Mouse (Mus musculus) heart, embryonic 11.5 days (tissue): ENCODE results near the gene Jag2. TPM values are rescaled to one million over a fixed set of nuclear protein-coding genes. Genes with fewer than 3 reads are reported as not detected.

Experiments used
- ATAC-seq: fragments of 200-750 bp; cut with Nextera tagmentation; replicated peaks from 2 replicates; pipeline ENCODE4 v1.8.0; 2017; ENCODE audit warnings: moderate library complexity; ENCODE audit not compliant: insufficient number of reproducible peaks, low FRiP score, low TSS enrichment
- H3K27ac ChIP-seq: fragments of 300-500 bp; sonication (generic); 2 replicates; pipeline ENCODE4 v1.5.1; 2014; ENCODE audit warnings: mild to moderate bottlenecking, low read depth, low read length
- H3K27me3 ChIP-seq: fragments of 300-500 bp; sonication (generic); 2 replicates; pipeline ENCODE4 v1.6.1; 2014; ENCODE audit warnings: mild to moderate bottlenecking, low read length, mixed read lengths; ENCODE audit not compliant: control insufficient read depth, insufficient read depth
- H3K36me3 ChIP-seq: fragments of 300-500 bp; sonication (generic); 2 replicates; pipeline ENCODE4 v1.6.1; 2014; ENCODE audit warnings: mild to moderate bottlenecking, low read length, moderate library complexity, mixed read lengths; ENCODE audit not compliant: control insufficient read depth, insufficient read depth
- H3K4me1 ChIP-seq: fragments of 300-500 bp; sonication (generic); 2 replicates; pipeline ENCODE4 v1.6.1; 2014; ENCODE audit warnings: low read length; ENCODE audit not compliant: control insufficient read depth, insufficient read depth
- H3K4me2 ChIP-seq: fragments of 300-500 bp; sonication (generic); 2 replicates; pipeline ENCODE4 v1.6.1; 2014; ENCODE audit warnings: mild to moderate bottlenecking, moderate library complexity
- H3K4me3 ChIP-seq: fragments of 300-500 bp; sonication (generic); 2 replicates; pipeline ENCODE4 v1.5.1; 2014; ENCODE audit warnings: low read depth, low read length
- H3K9ac ChIP-seq: fragments of 300-500 bp; sonication (generic); 2 replicates; pipeline ENCODE4 v1.6.1; 2014; ENCODE audit warnings: mild to moderate bottlenecking, low read depth, low read length, moderate library complexity
- H3K9me3 ChIP-seq: fragments of 300-500 bp; sonication (generic); replicated peaks from 2 replicates; pipeline ENCODE4 v1.6.1; 2016; ENCODE audit warnings: low read length; ENCODE audit not compliant: control insufficient read depth
- WGBS: fragments of 180-500 bp; shearing (Covaris S2); extraction: QIAGEN DNeasy Blood & Tissue Kit; methylation state at CpG from one replicate; pipeline ENCODE4 v1.1.7; 2014; ENCODE audit not compliant: insufficient replicate concordance; 5-methylcytosine and 5-hydroxymethylcytosine counted together
- polyA plus RNA-seq: library from polyadenylated mRNA; unstranded; fragments of >200 nt; fragmentation: Nextera tagmentation; extraction: Ambion mirVana; gene quantifications from 2 replicates; pipeline ENCODE4 v1.2.1, GENCODE M21; 2014

Jag2 gene
- polyA plus RNA-seq, 1 experiment from 2014 or later = 2.2 TPM

GRCm38 (mm10) chr12:112938366-112938765 is 8.8 kb upstream of the Jag2 start:
- 0 out of 2 replicates have a peak overlapping the region, but pooled peaks have one; percentile 10 for H3K9ac ChIP-seq
- no peak overlapping the region for H3K4me3 ChIP-seq
- no peak overlapping the region for H3K27ac ChIP-seq
- 62% methylated on average over 10 of the region's 10 CpGs for WGBS
- no peak for ATAC-seq
- H3K4me2 ChIP-seq = no peak overlapping the region
- peaks cover 8% of the 10 kb centered on the region for H3K4me1 ChIP-seq
- H3K36me3 ChIP-seq = no peaks in the 10 kb centered on the region
- peaks cover 10% of the 10 kb centered on the region for H3K27me3 ChIP-seq
- H3K9me3 ChIP-seq = no peaks in the 10 kb centered on the region

GRCm38 (mm10) chr12:112937906-112938305 is 8.3 kb upstream of the Jag2 start:
- peaks cover 9% of the 10 kb centered on the region for H3K4me1 ChIP-seq
- no peak overlapping the region; the same call in 1 of the 2 replicates for H3K4me2 ChIP-seq
- H3K9me3 ChIP-seq = no peaks in the 10 kb centered on the region
- H3K27me3 ChIP-seq = peaks cover 10% of the 10 kb centered on the region
- 29% methylated on average over 9 of the region's 9 CpGs for WGBS
- no peaks in the 10 kb centered on the region for H3K36me3 ChIP-seq
- H3K27ac ChIP-seq = no peak overlapping the region
- H3K9ac ChIP-seq = 0 out of 2 replicates have a peak overlapping the region, but pooled peaks have one; percentile 10
- no peak overlapping the region for H3K4me3 ChIP-seq
- no peak for ATAC-seq

- Histone ChIP-seq H3K4me2 (peak overlapping the region; percentile 22), H3K4me3 (no peak overlapping the region), H3K27ac (no peak overlapping the region), H3K9ac (peak overlapping the region; percentile 11; the same call in 1 of the 2 replicates), H3K27me3 (peaks cover 39% of the 10 kb centered on the region), H3K4me1 (peaks cover 18% of the 10 kb centered on the region), H3K9me3 (no peaks in the 10 kb centered on the region), H3K36me3 (no peaks in the 10 kb centered on the region)
- WGBS = 25% methylated on average over 7 of the region's 7 CpGs
- ATAC-seq = no peak
These were observed 3.1 kb upstream of the Jag2 start for GRCm38 (mm10) chr12:112932647-112933046.

- peaks cover 18% of the 10 kb centered on the region for H3K4me1 ChIP-seq
- peaks cover 79% of the 10 kb centered on the region for H3K27me3 ChIP-seq
- no peaks in the 10 kb centered on the region for H3K9me3 ChIP-seq
- peak overlapping the region; percentile 62; the same call in 1 of the 2 replicates for H3K9ac ChIP-seq
- ATAC-seq = no peak
- no peak overlapping the region; the same call in 1 of the 2 replicates for H3K27ac ChIP-seq
- H3K4me2 ChIP-seq = peak overlapping the region; percentile 96
- peak overlapping the region; percentile 57 for H3K4me3 ChIP-seq
- no peaks in the 10 kb centered on the region for H3K36me3 ChIP-seq
- 2% methylated on average over 103 of the region's 124 CpGs for WGBS
These were observed 955 bp downstream of the Jag2 start for GRCm38 (mm10) chr12:112928401-112929241.

- Histone ChIP-seq H3K9ac (no peak overlapping the region), H3K4me3 (no peak overlapping the region), H3K27me3 (peaks cover 80% of the 10 kb centered on the region), H3K36me3 (no peaks in the 10 kb centered on the region), H3K4me1 (peaks cover 17% of the 10 kb centered on the region), H3K27ac (no peak overlapping the region), H3K9me3 (no peaks in the 10 kb centered on the region), H3K4me2 (no peak overlapping the region)
- no peak for ATAC-seq
- 67% methylated on average over 14 of the region's 14 CpGs for WGBS
These were observed 2.3 kb downstream of the Jag2 start for GRCm38 (mm10) chr12:112927265-112927664.

- H3K9me3 ChIP-seq = no peaks in the 10 kb centered on the region
- H3K9ac ChIP-seq = no peak overlapping the region
- peaks cover 71% of the 10 kb centered on the region for H3K27me3 ChIP-seq
- no peak overlapping the region for H3K4me2 ChIP-seq
- H3K4me3 ChIP-seq = no peak overlapping the region
- 88% methylated on average over 6 of the region's 6 CpGs for WGBS
- H3K4me1 ChIP-seq = peaks cover 25% of the 10 kb centered on the region
- no peaks in the 10 kb centered on the region for H3K36me3 ChIP-seq
- H3K27ac ChIP-seq = no peak overlapping the region
- no peak for ATAC-seq
These were observed 3.6 kb downstream of the Jag2 start for GRCm38 (mm10) chr12:112925950-112926349.

GRCm38 (mm10) chr12:112922541-112922940 is 7.0 kb downstream of the Jag2 start:
- H3K27me3 ChIP-seq = peaks cover 68% of the 10 kb centered on the region

GRCm38 (mm10) chr12:112921518-112921917 is 8.1 kb downstream of the Jag2 start:
- H3K4me2 ChIP-seq = peak overlapping the region; percentile 38; the same call in 1 of the 2 replicates
- peak overlapping the region; percentile 50; the same call in 1 of the 2 replicates for H3K27ac ChIP-seq
- H3K9me3 ChIP-seq = no peaks in the 10 kb centered on the region
- no peak overlapping the region for H3K4me3 ChIP-seq
- no peak overlapping the region for H3K9ac ChIP-seq
- ATAC-seq = no peak; the same call in 1 of the 2 replicates
- WGBS = 45% methylated on average over 12 of the region's 12 CpGs
- peaks cover 27% of the 10 kb centered on the region for H3K4me1 ChIP-seq
- peaks cover 58% of the 10 kb centered on the region for H3K27me3 ChIP-seq
- H3K36me3 ChIP-seq = no peaks in the 10 kb centered on the region

More at GRCm38 (mm10) chr12:112922541-112922940, 7.0 kb downstream of the Jag2 start:
- H3K36me3 ChIP-seq = no peaks in the 10 kb centered on the region
- no peak overlapping the region for H3K4me2 ChIP-seq
- H3K4me3 ChIP-seq = no peak overlapping the region
- H3K9ac ChIP-seq = no peak overlapping the region
- H3K9me3 ChIP-seq = no peaks in the 10 kb centered on the region
- no peak overlapping the region for H3K27ac ChIP-seq
- no peak for ATAC-seq
- WGBS = 33% methylated on average over 3 of the region's 3 CpGs
- H3K4me1 ChIP-seq = peaks cover 19% of the 10 kb centered on the region
